Mouse (Mus musculus) heart, embryonic 14.5 days (tissue): Measurements from ENCODE around the gene Slc24a2. TPM values are rescaled to one million over a fixed set of nuclear protein-coding genes. Genes with fewer than 3 reads are reported as not detected.

Experiments
- ATAC-seq: fragments of 200-750 bp; cut with Nextera tagmentation; 2 replicates; pipeline ENCODE4 v1.8.0; 2017; ENCODE audit warnings: low read depth, moderate TSS enrichment; ENCODE audit not compliant: insufficient number of reproducible peaks, insufficient read depth, low FRiP score
- H3K27ac ChIP-seq, 2 experiments: fragments of 200-500 bp in 1 of 2; fragments of 300-500 bp in 1 of 2; sonication (generic) in 1 of 2; replicated peaks in 1 of 2; 2 replicates each; pipeline ENCODE4 v1.5.1; 2012 to 2014; ENCODE audit warnings: low read depth in 2 of 2, low read length in 2 of 2, control low read depth in 1 of 2, mild to moderate bottlenecking in 1 of 2, mixed read lengths in 1 of 2; ENCODE audit not compliant: control insufficient read depth in 1 of 2, insufficient read depth in 1 of 2
- H3K27me3 ChIP-seq: fragments of 300-500 bp; sonication (generic); 2 replicates; pipeline ENCODE4 v1.6.1; 2014; ENCODE audit warnings: mild to moderate bottlenecking, low read length, control low read depth; ENCODE audit not compliant: control insufficient read depth, insufficient read depth
- H3K36me3 ChIP-seq: fragments of 300-500 bp; sonication (generic); 2 replicates; pipeline ENCODE4 v1.6.1; 2014; ENCODE audit warnings: mild to moderate bottlenecking, control low read depth, low read length, mixed read lengths; ENCODE audit not compliant: control insufficient read depth, insufficient read depth
- H3K4me1 ChIP-seq, 2 experiments: fragments of 200-500 bp in 1 of 2; fragments of 300-500 bp in 1 of 2; sonication (generic) in 1 of 2; 2 replicates each; pipeline ENCODE4 v1.6.1; 2012 to 2014; ENCODE audit warnings: low read length in 2 of 2, control low read depth in 1 of 2, mixed read lengths in 1 of 2; ENCODE audit not compliant: control insufficient read depth in 2 of 2, insufficient read depth in 2 of 2
- H3K4me2 ChIP-seq: fragments of 300-500 bp; sonication (generic); 2 replicates; pipeline ENCODE4 v1.6.1; 2014; ENCODE audit warnings: mild to moderate bottlenecking, low read length
- H3K4me3 ChIP-seq, 2 experiments: fragments of 200-500 bp in 1 of 2; fragments of 300-500 bp in 1 of 2; sonication (generic) in 1 of 2; 2 replicates each; pipeline ENCODE4 v1.5.1; 2012 to 2014; ENCODE audit warnings: low read length in 2 of 2, mild to moderate bottlenecking in 2 of 2, control low read depth in 1 of 2, low read depth in 1 of 2, moderate library complexity in 1 of 2; ENCODE audit not compliant: control insufficient read depth in 1 of 2, insufficient read depth in 1 of 2
- H3K9ac ChIP-seq: fragments of 300-500 bp; sonication (generic); 2 replicates; pipeline ENCODE4 v1.6.1; 2014; ENCODE audit warnings: mild to moderate bottlenecking, low read length
- H3K9me3 ChIP-seq: fragments of 300-500 bp; sonication (generic); 2 replicates; pipeline ENCODE4 v1.6.1; 2016; ENCODE audit warnings: low read length, control low read depth; ENCODE audit not compliant: control insufficient read depth
- WGBS: fragments of 180-500 bp; shearing (Covaris S2); extraction: QIAGEN DNeasy Blood & Tissue Kit; methylation state at CpG from one replicate; pipeline ENCODE4 v1.1.7; 2014; 5-methylcytosine and 5-hydroxymethylcytosine counted together
- polyA plus RNA-seq: library from polyadenylated mRNA; unstranded; fragments of >200 nt; fragmentation: Nextera tagmentation; extraction: Ambion mirVana; gene quantifications from 2 replicates; pipeline ENCODE4 v1.2.1, GENCODE M21; 2014

The Slc24a2 gene
- polyA plus RNA-seq, 1 experiment from 2014 or later: 7.4 TPM

DNA sequence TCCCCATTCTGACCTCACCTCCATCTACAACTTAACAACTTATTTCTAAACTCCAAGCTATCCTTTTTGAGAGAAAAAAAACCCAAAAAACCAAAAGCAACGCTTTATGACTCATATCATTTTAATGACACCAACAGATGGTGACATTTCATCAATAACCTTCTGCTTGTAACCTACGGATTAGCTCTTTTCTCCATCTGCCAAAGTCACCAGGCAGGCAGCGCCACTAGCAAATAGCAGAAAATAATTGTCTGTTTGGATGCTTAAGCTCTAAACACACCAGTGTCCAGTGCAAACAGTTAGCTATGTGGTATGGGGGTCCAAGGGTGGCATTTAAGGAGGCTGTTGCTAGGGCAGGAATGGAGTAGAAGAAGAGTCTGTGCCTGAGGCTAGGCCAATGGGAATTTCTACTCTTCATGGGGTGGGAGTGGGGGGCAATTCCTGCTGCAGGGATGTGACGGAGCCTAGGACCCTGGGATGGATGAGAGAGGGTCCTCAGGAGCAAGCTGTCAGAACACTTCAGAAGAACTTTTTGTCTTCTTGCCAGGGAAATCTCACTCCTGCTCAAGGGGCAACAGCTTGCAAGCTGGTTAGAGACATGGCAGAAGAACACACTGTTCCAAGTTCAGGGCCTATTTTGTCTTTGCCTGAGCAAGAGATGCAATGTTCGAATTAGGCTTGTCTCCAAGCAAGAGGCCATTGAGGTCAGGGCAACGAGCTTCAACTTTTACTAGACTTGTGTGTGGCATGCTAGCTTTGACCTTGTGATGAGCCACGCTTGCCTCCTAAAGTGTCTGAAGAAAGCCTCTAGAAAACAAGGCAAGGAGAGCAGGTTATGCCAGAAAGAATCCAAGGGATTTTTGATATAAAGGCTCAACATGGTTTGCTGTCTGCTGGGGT is 216.3 kb downstream of the Slc24a2 start:
- no peak overlapping the region for H3K4me2 ChIP-seq
- WGBS: 84% methylated on average over 7 of the region's 7 CpGs
- ATAC-seq: no peak
- no peak overlapping the region for H3K27ac ChIP-seq
- H3K9ac ChIP-seq: no peak overlapping the region
- no peak overlapping the region for H3K4me3 ChIP-seq
- H3K36me3 ChIP-seq: no peaks in the 10 kb centered on the region
- no peaks in the 10 kb centered on the region for H3K27me3 ChIP-seq
- no peaks in the 10 kb centered on the region for H3K9me3 ChIP-seq
- peaks cover 4 to 5% of the 10 kb centered on the region in 2 experiments; a peak in 3 of 4 replicates for H3K4me1 ChIP-seq

DNA sequence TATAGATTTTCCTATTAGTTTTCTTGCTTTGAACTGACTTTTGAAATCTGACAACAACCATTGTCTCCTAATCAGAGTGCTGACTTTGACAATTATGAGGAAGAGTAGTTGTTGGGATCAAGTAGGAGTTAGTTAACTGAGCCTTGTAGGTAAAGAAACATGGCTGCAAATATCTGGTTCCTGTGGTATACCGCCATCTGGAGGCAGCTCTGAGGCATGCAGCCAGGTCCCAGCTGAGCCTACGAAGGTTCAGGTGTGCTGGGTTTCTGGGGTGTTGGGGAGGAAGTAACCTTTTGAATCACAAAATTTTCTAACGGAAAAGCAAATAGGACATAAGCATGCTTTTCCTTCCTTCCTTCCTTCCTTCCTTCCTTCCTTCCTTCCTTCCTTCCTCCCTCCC is 237.8 kb downstream of the Slc24a2 start:
- Histone ChIP-seq H3K4me2 (no peak overlapping the region), H3K4me1 (peaks cover 0 to 2% of the 10 kb centered on the region in 2 experiments; a peak in 2 of 4 replicates), H3K36me3 (no peaks in the 10 kb centered on the region), H3K9me3 (no peaks in the 10 kb centered on the region), H3K27ac (no peak overlapping the region), H3K9ac (no peak overlapping the region), H3K4me3 (no peak overlapping the region), H3K27me3 (no peaks in the 10 kb centered on the region)
- no peak for ATAC-seq
- 47% methylated on average over 3 of the region's 3 CpGs for WGBS

DNA sequence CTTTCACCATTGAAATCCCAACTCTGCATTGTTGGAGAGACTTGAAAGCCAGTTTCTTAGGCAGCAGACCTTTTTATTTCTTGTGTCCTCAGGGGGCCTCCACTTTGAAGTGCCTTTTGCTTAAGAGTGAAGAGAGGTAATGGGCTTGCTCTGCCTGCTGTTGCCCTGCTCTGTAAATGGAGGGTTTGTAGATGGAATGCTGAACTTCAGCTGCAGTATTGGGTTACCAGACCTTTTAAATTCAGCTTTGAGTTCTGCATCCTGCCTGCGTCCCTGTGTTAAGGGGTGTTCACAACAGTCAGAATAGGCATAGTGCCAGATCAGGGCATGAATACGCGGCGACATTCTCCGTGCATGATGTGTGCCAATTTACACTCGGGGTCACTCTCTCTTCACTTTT is 241.0 kb downstream of the Slc24a2 start:
- ATAC-seq: no peak
- H3K27me3 ChIP-seq: no peaks in the 10 kb centered on the region
- no peak overlapping the region for H3K27ac ChIP-seq
- no peaks in the 10 kb centered on the region for H3K36me3 ChIP-seq
- no peak overlapping the region for H3K4me3 ChIP-seq
- 73% methylated on average over 6 of the region's 6 CpGs for WGBS
- no peak overlapping the region for H3K9ac ChIP-seq
- H3K4me2 ChIP-seq: no peak overlapping the region
- H3K4me1 ChIP-seq: no peaks in the 10 kb centered on the region
- no peaks in the 10 kb centered on the region for H3K9me3 ChIP-seq

DNA sequence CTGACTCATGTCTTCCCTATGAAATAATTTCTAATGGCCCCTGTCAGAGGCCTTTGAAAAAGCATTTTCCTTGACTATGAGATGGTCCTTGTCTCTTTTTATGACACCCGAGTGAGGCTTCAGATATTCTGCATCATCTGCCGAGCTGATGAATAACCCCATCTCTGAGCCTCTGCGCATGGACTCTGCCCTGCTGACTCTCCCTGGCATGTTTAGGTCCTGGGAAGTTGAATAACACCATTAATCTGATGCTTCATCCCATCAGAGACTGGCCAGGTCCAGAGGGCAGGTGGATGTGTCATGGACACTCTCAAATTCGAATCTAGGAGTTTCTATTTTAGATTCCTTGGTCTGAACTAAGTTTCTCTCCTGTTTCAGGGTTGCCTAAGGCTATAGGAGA is 242.4 kb downstream of the Slc24a2 start:
- no peaks in the 10 kb centered on the region for H3K36me3 ChIP-seq
- no peak for ATAC-seq
- no peaks in the 10 kb centered on the region for H3K4me1 ChIP-seq
- no peak overlapping the region for H3K4me3 ChIP-seq
- H3K27ac ChIP-seq: no peak overlapping the region
- 85% methylated on average over 4 of the region's 4 CpGs for WGBS
- H3K27me3 ChIP-seq: no peaks in the 10 kb centered on the region
- H3K9me3 ChIP-seq: no peaks in the 10 kb centered on the region
- no peak overlapping the region for H3K4me2 ChIP-seq
- no peak overlapping the region for H3K9ac ChIP-seq

DNA sequence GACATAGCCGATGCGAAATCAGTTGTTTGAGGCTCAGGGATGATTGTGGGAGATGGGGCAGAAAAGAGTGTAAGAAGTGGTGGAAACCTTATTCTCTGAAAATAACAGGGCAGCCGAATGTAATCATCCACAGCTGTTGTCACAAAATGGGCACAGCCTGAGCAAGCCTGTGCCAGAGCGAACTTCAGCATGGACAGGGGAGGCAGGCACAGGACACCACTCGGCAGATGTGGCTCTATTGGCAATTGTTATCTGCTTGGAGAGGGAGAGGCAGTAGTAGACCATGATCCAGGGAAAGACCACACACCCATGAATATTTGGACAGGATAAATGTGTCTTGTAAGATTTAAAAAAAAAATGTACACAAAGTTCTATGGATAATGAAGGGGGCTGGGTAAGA is 253.0 kb downstream of the Slc24a2 start:
- peaks cover 7% of the 10 kb centered on the region; the same call in 1 of the 2 replicates for H3K9me3 ChIP-seq
- no peak overlapping the region for H3K4me3 ChIP-seq
- H3K9ac ChIP-seq: no peak overlapping the region
- 74% methylated on average over 5 of the region's 5 CpGs for WGBS
- ATAC-seq: no peak
- no peak overlapping the region for H3K4me2 ChIP-seq
- no peaks in the 10 kb centered on the region for H3K27me3 ChIP-seq
- no peaks in the 10 kb centered on the region for H3K4me1 ChIP-seq
- no peaks in the 10 kb centered on the region for H3K36me3 ChIP-seq
- H3K27ac ChIP-seq: no peak overlapping the region

DNA sequence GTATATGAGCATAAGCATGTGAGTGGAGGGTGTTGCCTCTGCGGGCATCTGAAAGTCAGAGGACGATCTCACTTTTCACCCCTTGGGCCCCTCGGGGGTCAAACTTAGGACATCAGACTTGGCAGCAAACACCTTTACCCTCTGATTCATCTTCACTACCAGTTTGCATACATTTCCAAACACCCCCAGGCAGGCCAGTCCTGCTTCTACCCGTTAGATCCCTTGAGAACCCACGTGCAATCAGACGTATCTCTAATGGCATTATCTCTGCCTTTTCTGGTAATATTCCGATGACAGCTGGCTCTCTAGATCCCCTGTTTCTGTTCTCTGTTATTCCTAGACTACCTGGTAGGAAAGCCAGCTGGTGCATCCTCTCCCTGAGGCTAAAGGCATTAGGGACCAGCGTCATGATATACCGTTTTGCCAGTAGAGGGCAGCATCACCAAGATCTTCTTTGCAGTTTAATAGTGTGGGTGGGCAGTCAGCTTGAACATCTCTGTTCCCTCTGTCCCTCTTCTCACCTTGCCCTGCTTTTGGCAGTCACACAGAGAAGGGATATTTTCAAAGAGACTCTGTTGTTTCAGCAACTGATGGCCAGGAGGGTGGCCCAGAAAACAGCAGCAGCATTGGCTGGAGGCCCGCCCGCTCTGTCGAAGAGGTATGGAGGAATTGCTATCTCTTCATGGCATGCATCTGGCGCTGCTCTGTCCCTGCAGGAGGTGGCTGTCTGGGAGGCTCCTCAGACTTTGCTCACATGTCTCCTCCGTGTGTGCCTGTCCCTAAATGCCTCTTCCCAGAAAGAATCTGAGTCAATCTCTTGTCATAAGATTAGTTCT is 272.5 kb downstream of the Slc24a2 start:
- Histone ChIP-seq H3K27me3 (no peaks in the 10 kb centered on the region), H3K4me1 (peaks cover 8 to 10% of the 10 kb centered on the region in 2 experiments), H3K36me3 (no peaks in the 10 kb centered on the region), H3K4me3 (peak overlapping the region in 1 of 2 experiments; percentile 6; a peak in 1 of 4 replicates), H3K9me3 (no peaks in the 10 kb centered on the region), H3K27ac (no peak overlapping the region), H3K9ac (no peak overlapping the region), H3K4me2 (peak overlapping the region; percentile 28)
- no peak for ATAC-seq
- WGBS: 27% methylated on average over 14 of the region's 14 CpGs

DNA sequence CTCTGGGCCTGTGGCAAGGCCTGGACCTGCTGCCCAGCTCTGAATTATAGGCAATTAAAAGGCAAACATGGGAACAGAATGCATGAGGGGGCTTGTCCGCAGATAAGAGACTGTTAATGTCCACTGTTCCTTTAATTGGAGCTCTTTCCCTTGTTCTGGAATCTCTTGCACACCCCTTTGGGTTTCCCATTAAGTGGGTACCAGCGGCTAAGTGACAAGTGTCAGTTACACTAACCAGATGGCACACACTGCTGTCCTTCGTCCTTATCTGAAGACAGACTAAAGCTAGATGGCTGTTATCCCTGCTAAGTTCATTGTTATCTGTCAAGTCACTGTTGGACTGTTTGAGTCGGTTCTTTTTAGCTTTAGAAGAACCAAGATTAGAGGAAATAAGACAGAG is 274.8 kb downstream of the Slc24a2 start:
- 0 out of 4 replicates have a peak overlapping the region, but pooled peaks have one; percentile 12 to 20 for H3K27ac ChIP-seq
- peaks cover 8 to 10% of the 10 kb centered on the region in 2 experiments for H3K4me1 ChIP-seq
- H3K4me2 ChIP-seq: no peak overlapping the region
- no peak overlapping the region for H3K9ac ChIP-seq
- 7% methylated on average over 4 of the region's 4 CpGs for WGBS
- no peaks in the 10 kb centered on the region for H3K9me3 ChIP-seq
- H3K4me3 ChIP-seq: no peak overlapping the region
- H3K27me3 ChIP-seq: no peaks in the 10 kb centered on the region
- H3K36me3 ChIP-seq: no peaks in the 10 kb centered on the region
- ATAC-seq: no peak
